Mouse (Mus musculus) left cerebral cortex, adult 11 months (tissue): ENCODE data around the gene Raly.

ENCODE experiments used
- DNase-seq: peaks from one replicate; pipeline ENCODE4 v3.0.0; 2022; ENCODE audit warnings: low spot score

Raly gene

DNA sequence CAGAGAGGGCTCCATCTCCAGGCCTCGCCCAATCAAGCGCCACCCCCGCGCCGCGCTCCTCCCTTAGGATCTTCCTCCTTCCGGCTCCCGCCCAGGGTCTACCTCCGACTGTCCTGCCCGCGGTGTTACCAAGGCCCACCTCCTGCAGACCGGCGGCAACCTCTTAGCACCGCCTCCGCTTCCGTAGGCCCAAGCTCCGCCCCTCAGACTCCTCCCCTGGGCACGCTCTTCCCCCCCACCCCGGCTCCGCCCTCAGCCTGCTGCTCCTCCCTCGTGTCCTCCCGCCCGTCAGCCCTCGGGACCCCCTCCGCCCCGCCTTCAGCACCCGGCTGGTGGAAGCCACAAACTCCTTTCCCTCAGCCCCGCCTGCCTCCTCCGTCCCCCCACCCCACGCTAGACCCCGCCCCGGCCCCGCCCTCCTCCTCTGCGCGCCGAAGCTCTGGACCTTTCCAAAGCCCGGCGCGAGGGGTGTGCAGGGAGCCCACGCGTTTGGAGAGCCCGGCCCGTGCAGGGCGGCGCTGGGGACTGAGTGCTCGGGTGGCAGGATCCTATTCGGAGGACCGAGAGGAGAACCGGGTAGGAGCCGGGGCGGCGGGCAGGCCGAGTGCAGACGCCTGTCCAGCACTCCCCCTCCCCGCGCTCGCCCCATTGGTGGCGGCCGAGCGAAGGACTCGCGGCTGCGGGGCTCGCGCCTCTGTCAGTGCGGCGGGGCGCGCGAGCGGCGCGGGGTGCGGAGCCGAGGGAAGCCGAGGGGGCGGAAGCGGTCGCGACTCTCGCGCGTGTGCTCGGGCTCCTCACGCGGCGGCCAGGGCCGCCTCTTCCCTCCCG is at the start of gene Raly, which contains the start of gene a:
Gene Raly (plus strand): TSS at position 441 of the 828 bp plus-strand sequence.
Gene a (plus strand): TSS at position 747 of the 828 bp plus-strand sequence.
- peak; percentile 94 for DNase-seq

DNA sequence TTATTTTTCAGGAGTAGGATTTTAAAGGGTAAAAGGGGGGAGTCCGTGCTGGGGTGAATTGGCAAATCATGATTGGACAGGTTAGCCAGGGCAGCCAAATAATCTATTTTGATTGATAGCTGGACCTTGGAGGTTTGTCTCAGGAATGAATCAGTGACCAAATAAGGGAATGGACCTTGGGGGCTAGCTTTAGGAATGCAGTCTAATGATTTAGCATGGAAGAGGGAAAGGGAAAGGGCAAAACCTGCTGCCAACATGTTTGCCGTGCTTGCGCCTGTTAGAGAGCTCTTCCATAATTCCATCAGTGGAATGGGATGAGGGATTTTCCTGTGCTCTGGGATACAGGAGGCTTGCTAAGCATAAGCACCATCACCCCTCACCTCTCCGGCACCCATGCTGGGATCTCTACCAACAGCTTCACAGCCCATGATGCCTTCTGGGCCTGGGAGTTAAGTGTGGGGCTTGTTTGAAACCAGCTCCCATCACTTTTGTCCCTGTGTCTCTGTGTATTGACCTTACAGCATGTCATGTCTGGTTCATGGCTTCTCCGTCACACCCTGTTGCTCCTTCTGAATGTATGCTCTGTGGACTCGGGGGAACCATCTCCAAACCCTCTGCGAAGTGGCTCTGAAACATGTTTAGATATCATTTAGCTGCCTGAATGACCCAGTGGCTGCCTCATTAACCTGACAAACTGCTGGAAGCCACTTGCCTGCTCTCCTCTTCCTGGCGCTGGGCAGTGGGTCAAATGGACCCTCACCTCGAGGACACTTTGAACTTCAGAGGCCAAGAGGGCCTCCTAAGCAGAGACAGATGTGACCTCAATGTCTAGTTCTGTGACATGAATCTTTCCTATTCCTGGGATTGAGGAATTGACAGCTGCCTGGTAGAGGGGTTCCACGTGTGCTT is 47.7 kb upstream of the Raly start:
- DNase-seq: no peak

- no peak for DNase-seq
These were observed 47.0 kb upstream of the Raly start for GRCm38 (mm10) chr2:154743915-154744314.

DNA sequence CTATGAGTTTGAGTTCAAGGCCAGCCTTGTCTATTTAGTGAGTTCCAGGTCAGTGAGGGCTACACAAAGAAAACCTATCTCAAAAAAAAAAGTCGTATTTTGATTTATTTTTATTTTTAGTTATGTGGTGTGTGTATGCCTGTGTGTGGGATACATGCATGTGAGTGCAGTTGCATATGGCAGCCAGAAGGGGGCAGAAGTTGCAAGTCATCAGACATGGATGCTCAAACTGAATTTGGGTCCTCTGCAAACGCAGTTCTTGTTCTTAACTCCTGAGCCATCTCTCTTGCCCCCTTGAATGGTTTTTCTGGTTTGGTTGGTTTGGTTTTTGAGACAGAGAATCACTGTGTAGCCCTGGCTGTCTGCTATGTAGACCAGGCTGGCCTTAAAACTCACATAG is 42.5 kb upstream of the Raly start:
- no peak for DNase-seq

DNA sequence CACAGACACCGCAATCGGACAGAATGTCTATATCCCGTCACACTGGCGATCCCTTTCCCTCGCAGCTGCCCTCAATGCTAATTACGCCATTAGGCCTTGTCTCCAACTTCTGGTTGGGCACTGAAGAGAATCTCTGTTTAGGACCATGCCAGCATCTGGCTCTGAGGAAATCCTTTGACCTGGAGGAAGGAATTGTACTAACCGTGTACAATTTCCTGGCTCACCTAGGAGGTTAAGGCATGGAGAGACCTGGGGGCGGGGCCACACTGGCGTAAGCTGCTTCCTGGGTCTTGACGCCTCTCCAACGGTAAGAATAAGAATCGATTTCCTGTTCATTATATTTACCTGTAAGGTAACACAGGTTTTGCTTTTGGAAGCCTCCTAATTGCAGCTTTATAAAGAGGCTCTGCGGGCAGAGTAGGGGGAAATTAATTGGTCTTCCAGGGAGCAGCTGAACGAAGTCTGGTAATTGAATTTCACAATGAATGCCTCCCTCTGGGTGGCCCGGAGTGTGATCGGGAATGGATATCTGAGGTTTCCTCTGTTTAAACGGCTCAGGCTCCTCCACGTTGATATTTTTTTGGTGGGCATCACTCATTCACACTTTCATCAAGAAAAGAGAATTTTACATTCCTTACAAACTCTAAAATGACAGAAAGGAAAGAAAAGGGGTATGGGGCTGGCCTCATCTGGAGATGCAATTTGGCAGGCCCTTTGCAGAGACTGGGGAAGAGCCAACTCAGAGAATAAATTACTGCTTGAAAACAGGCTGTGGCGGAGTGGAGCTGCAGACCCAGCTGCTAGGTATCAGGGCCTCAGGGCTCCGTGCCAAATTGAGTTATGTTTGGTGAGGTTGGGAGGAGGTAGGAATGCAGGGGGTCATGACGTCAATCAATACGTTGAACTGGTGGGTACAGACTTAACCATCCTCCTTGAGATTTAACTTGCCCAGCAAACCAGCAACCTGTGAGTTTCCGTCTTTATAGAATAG is 41.6 kb upstream of the Raly start:
- DNase-seq: no peak

DNA sequence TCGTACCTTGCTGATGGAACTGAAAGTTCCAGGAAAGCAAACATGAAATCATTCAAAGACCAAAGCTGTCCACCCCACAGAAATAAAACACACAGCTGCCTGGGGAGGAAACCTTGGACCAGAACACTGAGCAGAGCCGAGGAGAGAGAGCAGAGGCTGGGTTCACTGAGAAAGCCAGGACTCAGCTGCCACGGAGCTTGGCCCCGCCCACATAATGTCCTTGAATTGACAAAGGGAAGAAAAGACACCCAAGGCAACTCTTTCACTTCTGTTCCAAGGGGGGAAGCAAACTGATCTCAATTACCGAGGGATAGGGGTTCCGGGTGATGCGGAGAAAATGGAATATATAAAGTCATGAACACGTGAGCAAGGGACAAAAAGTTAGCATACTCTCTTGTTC is 39.0 kb upstream of the Raly start:
- no peak for DNase-seq

- no peak for DNase-seq
These were observed 36.8 kb upstream of the Raly start for GRCm38 (mm10) chr2:154754068-154754560.

DNA sequence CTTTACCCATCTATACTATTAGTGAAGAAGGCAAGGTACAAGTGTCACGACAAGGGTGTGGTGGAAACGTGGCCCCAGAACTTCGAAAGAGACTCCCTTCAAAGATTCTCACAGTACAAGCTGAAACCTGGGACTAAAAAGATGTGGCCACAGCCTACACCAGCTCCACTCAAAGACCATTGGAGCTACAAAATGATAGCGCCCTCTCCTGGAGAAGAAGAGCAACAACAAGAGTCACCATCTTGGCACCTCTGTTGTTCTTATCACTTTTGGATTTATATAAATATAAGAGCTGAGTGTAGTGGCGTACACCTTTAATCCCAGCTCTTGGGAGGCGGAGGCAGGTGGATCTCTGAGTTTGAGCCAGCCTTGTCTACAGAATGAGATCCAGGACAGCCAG is 35.1 kb upstream of the Raly start:
- DNase-seq: no peak

- DNase-seq: no peak
These were observed 33.2 kb upstream of the Raly start for GRCm38 (mm10) chr2:154757691-154758090.

DNA sequence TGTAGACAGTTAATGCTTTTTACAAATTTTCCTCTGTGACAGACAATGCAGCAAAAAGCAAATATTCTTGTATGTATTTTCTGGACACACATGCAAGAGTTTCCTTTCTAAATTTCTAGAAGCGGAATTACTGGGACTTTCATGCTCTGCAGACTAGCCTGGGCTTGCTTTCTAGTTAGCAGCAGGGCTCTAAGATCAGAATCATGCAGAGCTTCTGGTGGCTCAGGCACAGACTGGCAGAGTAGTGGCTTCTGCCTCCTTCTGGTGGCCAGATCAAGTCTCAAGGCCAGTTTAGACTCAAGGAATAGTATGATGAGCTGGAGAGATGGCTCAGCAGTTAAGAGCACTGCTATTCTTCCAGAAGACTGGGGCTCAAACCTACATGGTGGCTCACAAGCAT is 32.4 kb upstream of the Raly start:
- DNase-seq: no peak

- no peak for DNase-seq
These were observed 27.7 kb upstream of the Raly start for GRCm38 (mm10) chr2:154763226-154763625.

GRCm38 (mm10) chr2:154764828-154765497 is 25.9 kb upstream of the Raly start:
- DNase-seq: no peak

DNA sequence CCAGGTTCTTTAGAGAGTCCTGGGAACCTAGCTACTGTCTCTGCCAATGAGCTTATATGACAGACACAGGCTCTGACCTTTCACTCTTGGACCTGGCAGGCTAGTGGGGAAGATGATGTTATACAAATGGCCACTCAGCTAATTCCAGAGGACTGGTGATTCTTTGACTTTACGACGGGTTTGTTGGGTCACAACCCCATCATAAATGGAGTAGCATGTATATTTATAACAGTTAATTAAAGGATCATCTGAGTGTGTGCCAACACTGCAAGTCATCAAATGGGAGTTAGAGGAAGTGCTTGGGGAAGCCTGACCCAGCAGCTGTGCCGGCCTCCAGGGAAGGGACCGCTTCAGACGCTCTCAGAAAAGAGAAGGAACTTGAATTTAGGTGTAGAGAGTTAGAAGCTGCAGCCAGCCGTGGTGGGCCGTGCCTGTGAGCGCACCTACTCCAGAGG is 25.3 kb upstream of the Raly start:
- DNase-seq: no peak

- no peak for DNase-seq
These were observed 23.8 kb upstream of the Raly start for GRCm38 (mm10) chr2:154767051-154767450.

DNA sequence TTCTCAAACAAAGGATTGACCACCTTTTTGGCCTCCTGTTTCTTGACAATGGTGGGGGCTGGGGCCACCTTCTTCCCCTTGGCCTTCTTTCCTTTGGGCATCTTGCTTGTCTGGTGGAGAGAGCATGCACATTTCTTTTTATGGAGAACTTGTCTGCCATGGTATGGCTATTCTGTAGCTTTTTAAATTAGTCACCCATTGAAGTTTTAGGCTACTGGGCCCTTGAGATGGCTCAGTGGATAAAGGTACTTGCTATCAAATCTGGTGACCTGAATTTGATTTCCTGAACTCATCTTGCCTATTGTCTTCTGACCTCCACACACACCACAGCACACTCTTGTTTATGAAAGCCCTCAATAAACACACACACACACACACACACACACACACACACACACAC is 21.0 kb upstream of the Raly start, which contains the start of gene Gm14214:
Gene Gm14214 (minus strand): TSS at position 101 of the 400 bp plus-strand sequence.
- DNase-seq: no peak

GRCm38 (mm10) chr2:154771604-154772003 is 19.3 kb upstream of the Raly start:
- DNase-seq: no peak

GRCm38 (mm10) chr2:154774032-154774431 is 16.9 kb upstream of the Raly start:
- no peak for DNase-seq

- no peak for DNase-seq
These were observed 14.4 kb upstream of the Raly start for GRCm38 (mm10) chr2:154776496-154776895.

- DNase-seq: no peak
These were observed 11.2 kb upstream of the Raly start for GRCm38 (mm10) chr2:154779648-154780047.

- DNase-seq: no peak
These were observed 8.5 kb upstream of the Raly start for GRCm38 (mm10) chr2:154782361-154782760.
